ENCODE assay signal across 9 mouse cellular contexts in genomic region chr7:67549073-67549561, GRCm38 (mm10).
DNase-seq lines count a peak whose midpoint lies in the region; ATAC-seq and TF ChIP-seq lines count a peak whose summit lies in the region.
"Had no signal": no experiment of that assay in that cellular context is flagged by ENCODE, and none has a peak within 500 bp of the region (broad histone marks: within the 10 kb centered on the region; RNA-seq: fewer than 3 reads in every experiment).

No protein-coding gene starts in this region.

- ATAC-seq in forebrain, embryonic 16.5 days = peak; percentile 95
- peak; percentile 67; the same call in 1 of the 2 replicates for ATAC-seq in lung, embryonic 15.5 days (ENCODE audit: borderline replicate concordance, extremely low read depth, low FRiP score, low TSS enrichment)

- H3K4me2 ChIP-seq in forebrain, embryonic 16.5 days (ENCODE audit: low read length) = no peak overlapping the region
- H3K4me2 ChIP-seq in lung, embryonic 15.5 days = no peak overlapping the region
- H3K4me2 ChIP-seq: embryonic facial prominence, embryonic 12.5 days had no signal

- H3K9me3 ChIP-seq in ES-Bruce4 (replicated peaks; ENCODE audit: control insufficient read depth, insufficient read depth, low read length, poor library complexity, severe bottlenecking) = no peaks in the 10 kb centered on the region
- no peaks in the 10 kb centered on the region for H3K9me3 ChIP-seq in forebrain, embryonic 16.5 days (ENCODE audit: control insufficient read depth, low read length)
- H3K9me3 ChIP-seq in lung, embryonic 15.5 days = no peaks in the 10 kb centered on the region
- H3K9me3 ChIP-seq: embryonic facial prominence, embryonic 12.5 days had no signal

- no peak for TF ChIP-seq POLR2A in ES-Bruce4 (IDR thresholded peaks at IDR 0.05; ENCODE audit: insufficient read depth, low read length)

- DNase-seq in cerebellum, adult 11-12 months = peak; percentile 92
- DNase-seq in heart, postnatal 14 days = peak; percentile 82 to 92
- peak; percentile 21 for DNase-seq in large intestine, adult 2 months (ENCODE audit: low read depth, low spot score)
- DNase-seq in ovary, adult 18-20 months (ENCODE audit: low spot score) = peak; percentile 78
- peak; percentile 42 to 72 for DNase-seq in thymus, postnatal 10 days (ENCODE audit: low spot score in 2 of 2)

- no peak overlapping the region for H3K27ac ChIP-seq in ES-Bruce4 (ENCODE audit: insufficient read depth, low read length)
- peak overlapping the region; percentile 27 for H3K27ac ChIP-seq in forebrain, embryonic 16.5 days (ENCODE audit: low read length)
- H3K27ac ChIP-seq in lung, embryonic 15.5 days = no peak overlapping the region
- H3K27ac ChIP-seq: embryonic facial prominence, embryonic 12.5 days had no signal

- no peak overlapping the region for H3K4me3 ChIP-seq in ES-Bruce4 (ENCODE audit: low read depth, low read length)
- H3K4me3 ChIP-seq in forebrain, embryonic 16.5 days (replicated peaks; ENCODE audit: low read length) = no peak overlapping the region
- no peak overlapping the region for H3K4me3 ChIP-seq in lung, embryonic 15.5 days
- H3K4me3 ChIP-seq: embryonic facial prominence, embryonic 12.5 days had no signal

- no peaks in the 10 kb centered on the region for H3K27me3 ChIP-seq in ES-Bruce4 (ENCODE audit: control insufficient read depth, insufficient read depth, low read length, poor library complexity, severe bottlenecking)
- no peaks in the 10 kb centered on the region for H3K27me3 ChIP-seq in forebrain, embryonic 16.5 days (replicated peaks; ENCODE audit: control insufficient read depth, insufficient read depth, low read length)
- H3K27me3 ChIP-seq in lung, embryonic 15.5 days = no peaks in the 10 kb centered on the region
- H3K27me3 ChIP-seq: embryonic facial prominence, embryonic 12.5 days had no signal

- no peak for TF ChIP-seq EP300 in ES-Bruce4 (IDR thresholded peaks at IDR 0.05; ENCODE audit: insufficient read depth, low read depth, low read length)

- TF ChIP-seq CTCF in ES-Bruce4 (IDR thresholded peaks at IDR 0.05; ENCODE audit: low read depth, low read length) = peak; percentile 47

- no peaks in the 10 kb centered on the region for H3K4me1 ChIP-seq in ES-Bruce4 (ENCODE audit: control insufficient read depth, insufficient read depth, low read length)
- H3K4me1 ChIP-seq in forebrain, embryonic 16.5 days (replicated peaks; ENCODE audit: control insufficient read depth, insufficient read depth, low read length) = peaks cover 10% of the 10 kb centered on the region
- H3K4me1 ChIP-seq in lung, embryonic 15.5 days = peaks cover 2% of the 10 kb centered on the region

- intact Hi-C loops in heart, postnatal 14 days (cut with DNase I) = loop anchor here (2.0 kb wide), 1 partner anchor 176 kb away; the partner anchor contains the start of gene Mef2a

- no peak overlapping the region for H3K9ac ChIP-seq in ES-Bruce4 (ENCODE audit: low read depth, poor library complexity, severe bottlenecking)
- H3K9ac ChIP-seq in forebrain, embryonic 16.5 days (replicated peaks; ENCODE audit: low read depth, low read length) = no peak overlapping the region
- H3K9ac ChIP-seq in lung, embryonic 15.5 days = no peak overlapping the region
- H3K9ac ChIP-seq: embryonic facial prominence, embryonic 12.5 days had no signal

- 14% methylated on average over 6 of the region's 6 CpGs for WGBS in forebrain, embryonic 16.5 days
- WGBS in large intestine, adult 2 months = 19% methylated on average over 6 of the region's 6 CpGs
- WGBS in lung, embryonic 15.5 days = 20% methylated on average over 6 of the region's 6 CpGs

- no peaks in the 10 kb centered on the region; the same call in 1 of the 2 replicates for H3K36me3 ChIP-seq in ES-Bruce4 (ENCODE audit: control insufficient read depth, insufficient read depth, low read length, poor library complexity, severe bottlenecking)
- no peaks in the 10 kb centered on the region for H3K36me3 ChIP-seq in forebrain, embryonic 16.5 days (ENCODE audit: control insufficient read depth, insufficient read depth)
- no peaks in the 10 kb centered on the region for H3K36me3 ChIP-seq in lung, embryonic 15.5 days
- H3K36me3 ChIP-seq: embryonic facial prominence, embryonic 12.5 days had no signal

Comparison
In these comparisons a context has a peak if more than half of its experiments do, and no peak if none do; other contexts are left out.
1. DNase-seq: peak in every context shown above with its lines; median percentile 92 in cerebellum, adult 11-12 months; 87 in heart, postnatal 14 days; 78 in ovary, adult 18-20 months; 57 in thymus, postnatal 10 days; 21 in large intestine, adult 2 months.